Mouse (Mus musculus) heart, embryonic 13.5 days (tissue): Measurements from ENCODE around the gene Pkig. TPM values are rescaled to one million over a fixed set of nuclear protein-coding genes. Genes with fewer than 3 reads are reported as not detected.
A peak's percentile ranks its signal among the peaks of the same experiment; 100 is the strongest.

ENCODE experiments used
- ATAC-seq: fragments of 200-750 bp; cut with Nextera tagmentation; 2 replicates; pipeline ENCODE4 v1.8.0; 2017; ENCODE audit warnings: moderate TSS enrichment; ENCODE audit not compliant: insufficient number of reproducible peaks, low FRiP score, low TSS enrichment; ENCODE audit errors: extremely low read depth
- H3K27ac ChIP-seq: fragments of 300-500 bp; sonication (generic); replicated peaks from 2 replicates; pipeline ENCODE4 v1.5.1; 2015; ENCODE audit warnings: moderate library complexity, mild to moderate bottlenecking, inconsistent platforms
- H3K27me3 ChIP-seq: fragments of 300-500 bp; sonication (generic); replicated peaks from 2 replicates; pipeline ENCODE4 v1.6.1; 2015; ENCODE audit warnings: mild to moderate bottlenecking, inconsistent platforms
- H3K36me3 ChIP-seq: fragments of 300-500 bp; sonication (generic); 2 replicates; pipeline ENCODE4 v1.6.1; 2015; ENCODE audit warnings: mild to moderate bottlenecking, inconsistent platforms
- H3K4me1 ChIP-seq: fragments of 300-500 bp; sonication (generic); 2 replicates; pipeline ENCODE4 v1.6.1; 2015; ENCODE audit warnings: inconsistent platforms
- H3K4me2 ChIP-seq: fragments of 300-500 bp; sonication (generic); 2 replicates; pipeline ENCODE4 v1.6.1; 2015; ENCODE audit warnings: inconsistent platforms, mild to moderate bottlenecking, moderate library complexity
- H3K4me3 ChIP-seq: fragments of 300-500 bp; sonication (generic); 2 replicates; pipeline ENCODE4 v1.5.1; 2015; ENCODE audit warnings: moderate library complexity, mild to moderate bottlenecking, inconsistent platforms
- H3K9ac ChIP-seq: fragments of 300-500 bp; sonication (generic); 2 replicates; pipeline ENCODE4 v1.6.1; 2015; ENCODE audit warnings: inconsistent platforms, mild to moderate bottlenecking, moderate library complexity
- H3K9me3 ChIP-seq: fragments of 300-500 bp; sonication (generic); 2 replicates; pipeline ENCODE4 v1.6.1; 2016; ENCODE audit warnings: inconsistent platforms
- WGBS: fragments of 180-500 bp; shearing (Covaris S2); methylation state at CpG from one replicate; pipeline ENCODE4 v1.1.7; 2015; ENCODE audit warnings: mixed read lengths; 5-methylcytosine and 5-hydroxymethylcytosine counted together
- polyA plus RNA-seq: library from polyadenylated mRNA; unstranded; fragments of >200 nt; fragmentation: Nextera tagmentation; extraction: Ambion mirVana; gene quantifications from 2 replicates; pipeline ENCODE4 v1.2.1, GENCODE M21; 2015

Pkig gene
- polyA plus RNA-seq, 1 experiment from 2014 or later: 233 TPM

GRCm38 (mm10) chr2:163728300-163728699 is 70.1 kb downstream of the Pkig start:
- Histone ChIP-seq H3K27me3 (no peaks in the 10 kb centered on the region), H3K27ac (no peak overlapping the region), H3K4me1 (peaks cover 8% of the 10 kb centered on the region), H3K9ac (no peak overlapping the region), H3K4me3 (no peak overlapping the region), H3K9me3 (no peaks in the 10 kb centered on the region), H3K36me3 (peaks cover 84% of the 10 kb centered on the region), H3K4me2 (no peak overlapping the region)
- no peak for ATAC-seq
- WGBS: 77% methylated on average over 4 of the region's 4 CpGs

- no peak overlapping the region for H3K9ac ChIP-seq
- no peaks in the 10 kb centered on the region for H3K27me3 ChIP-seq
- WGBS: 81% methylated on average over 11 of the region's 11 CpGs
- no peak overlapping the region for H3K4me2 ChIP-seq
- H3K4me1 ChIP-seq: peaks cover 28% of the 10 kb centered on the region
- no peak overlapping the region for H3K27ac ChIP-seq
- no peak for ATAC-seq
- peaks cover 47% of the 10 kb centered on the region for H3K36me3 ChIP-seq
- H3K4me3 ChIP-seq: no peak overlapping the region
- H3K9me3 ChIP-seq: no peaks in the 10 kb centered on the region
These were observed 73.8 kb downstream of the Pkig start for GRCm38 (mm10) chr2:163732021-163732420.

GRCm38 (mm10) chr2:163735163-163735562 is 77.0 kb downstream of the Pkig start:
- no peaks in the 10 kb centered on the region for H3K27me3 ChIP-seq
- H3K36me3 ChIP-seq: peaks cover 26% of the 10 kb centered on the region
- no peak overlapping the region for H3K4me3 ChIP-seq
- ATAC-seq: no peak
- 77% methylated on average over 9 of the region's 9 CpGs for WGBS
- peak overlapping the region; percentile 47; the same call in 1 of the 2 replicates for H3K9ac ChIP-seq
- peaks cover 23% of the 10 kb centered on the region for H3K4me1 ChIP-seq
- no peak overlapping the region for H3K4me2 ChIP-seq
- H3K9me3 ChIP-seq: no peaks in the 10 kb centered on the region
- H3K27ac ChIP-seq: peak overlapping the region; percentile 51

- no peak overlapping the region for H3K9ac ChIP-seq
- 34% methylated on average over 6 of the region's 6 CpGs for WGBS
- no peak overlapping the region for H3K4me3 ChIP-seq
- peak overlapping the region; percentile 51 for H3K27ac ChIP-seq
- no peaks in the 10 kb centered on the region for H3K27me3 ChIP-seq
- peaks cover 18% of the 10 kb centered on the region for H3K36me3 ChIP-seq
- peaks cover 23% of the 10 kb centered on the region for H3K4me1 ChIP-seq
- no peaks in the 10 kb centered on the region for H3K9me3 ChIP-seq
- peak; percentile 44; the same call in 1 of the 2 replicates for ATAC-seq
- H3K4me2 ChIP-seq: no peak overlapping the region
These were observed 77.8 kb downstream of the Pkig start for GRCm38 (mm10) chr2:163735980-163736379.

GRCm38 (mm10) chr2:163742656-163743055 is 84.5 kb downstream of the Pkig start:
- Histone ChIP-seq H3K27me3 (peaks cover 5% of the 10 kb centered on the region; the same call in 1 of the 2 replicates), H3K36me3 (no peaks in the 10 kb centered on the region), H3K9me3 (no peaks in the 10 kb centered on the region), H3K27ac (no peak overlapping the region), H3K4me1 (peaks cover 12% of the 10 kb centered on the region), H3K9ac (no peak overlapping the region), H3K4me2 (no peak overlapping the region), H3K4me3 (no peak overlapping the region)
- WGBS: 68% methylated on average over 5 of the region's 5 CpGs
- no peak for ATAC-seq

- WGBS: 41% methylated on average over 6 of the region's 6 CpGs
- Histone ChIP-seq H3K36me3 (no peaks in the 10 kb centered on the region), H3K27ac (no peak overlapping the region), H3K9me3 (no peaks in the 10 kb centered on the region), H3K4me3 (no peak overlapping the region), H3K27me3 (peaks cover 11% of the 10 kb centered on the region), H3K4me1 (peaks cover 12% of the 10 kb centered on the region), H3K4me2 (no peak overlapping the region), H3K9ac (no peak overlapping the region)
- no peak for ATAC-seq
These were observed 85.2 kb downstream of the Pkig start for GRCm38 (mm10) chr2:163743357-163743756.

GRCm38 (mm10) chr2:163744801-163745570 is 86.8 kb downstream of the Pkig start:
- peak; percentile 34; the same call in 1 of the 2 replicates for ATAC-seq
- H3K9me3 ChIP-seq: no peaks in the 10 kb centered on the region
- no peak overlapping the region for H3K4me3 ChIP-seq
- WGBS: 68% methylated on average over 10 of the region's 10 CpGs
- H3K9ac ChIP-seq: no peak overlapping the region
- H3K27ac ChIP-seq: no peak overlapping the region
- H3K36me3 ChIP-seq: no peaks in the 10 kb centered on the region
- H3K27me3 ChIP-seq: peaks cover 26% of the 10 kb centered on the region
- H3K4me2 ChIP-seq: no peak overlapping the region
- peaks cover 20% of the 10 kb centered on the region for H3K4me1 ChIP-seq

- under 1% methylated on average over 46 of the region's 57 CpGs for WGBS
These were observed 91.7 kb downstream of the Pkig start, which contains the start of gene Ada for GRCm38 (mm10) chr2:163749647-163750611. TSS of gene Ada (minus strand) at chr2:163750239.

GRCm38 (mm10) chr2:163754228-163754627 is 96.0 kb downstream of the Pkig start:
- Histone ChIP-seq H3K4me3 (no peak overlapping the region), H3K27ac (no peak overlapping the region), H3K9me3 (no peaks in the 10 kb centered on the region), H3K27me3 (peaks cover 42% of the 10 kb centered on the region), H3K36me3 (no peaks in the 10 kb centered on the region), H3K4me1 (peaks cover 22% of the 10 kb centered on the region), H3K4me2 (no peak overlapping the region), H3K9ac (no peak overlapping the region)
- WGBS: 69% methylated on average over 5 of the region's 5 CpGs
- ATAC-seq: no peak

More at GRCm38 (mm10) chr2:163749647-163750611, 91.7 kb downstream of the Pkig start, which contains the start of gene Ada:
- H3K36me3 ChIP-seq: no peaks in the 10 kb centered on the region
- peak within 1 kb of the TSS; percentile 80 for H3K9ac ChIP-seq
- peak within 1 kb of the TSS; percentile 65 for H3K4me3 ChIP-seq
- peak; percentile 40; the same call in 1 of the 2 replicates for ATAC-seq
- no peaks in the 10 kb centered on the region for H3K9me3 ChIP-seq
- peaks cover 14% of the 10 kb centered on the region for H3K4me1 ChIP-seq
- peak within 1 kb of the TSS; percentile 98 for H3K4me2 ChIP-seq
- no peak within 1 kb of the TSS for H3K27ac ChIP-seq
- H3K27me3 ChIP-seq: peaks cover 61% of the 10 kb centered on the region

- ATAC-seq: no peak
- WGBS: 36% methylated on average over 2 of the region's 2 CpGs
- Histone ChIP-seq H3K9me3 (no peaks in the 10 kb centered on the region), H3K27me3 (peaks cover 22% of the 10 kb centered on the region), H3K4me2 (no peak overlapping the region), H3K4me3 (no peak overlapping the region), H3K9ac (no peak overlapping the region), H3K36me3 (no peaks in the 10 kb centered on the region), H3K27ac (0 out of 2 replicates have a peak overlapping the region, but pooled peaks have one; percentile 43), H3K4me1 (peaks cover 10% of the 10 kb centered on the region)
These were observed 98.5 kb downstream of the Pkig start for GRCm38 (mm10) chr2:163756723-163757122.

GRCm38 (mm10) chr2:163758146-163758545 is 100.0 kb downstream of the Pkig start:
- Histone ChIP-seq H3K27me3 (peaks cover 9% of the 10 kb centered on the region), H3K36me3 (no peaks in the 10 kb centered on the region), H3K27ac (no peak overlapping the region), H3K4me1 (peaks cover 10% of the 10 kb centered on the region), H3K9ac (no peak overlapping the region), H3K4me2 (no peak overlapping the region), H3K9me3 (no peaks in the 10 kb centered on the region), H3K4me3 (no peak overlapping the region)
- no peak for ATAC-seq
- 45% methylated on average over 2 of the region's 2 CpGs for WGBS
